Mouse (Mus musculus) G1E-ER4 (cell line): ENCODE data around the gene Ccdc27. TPM values are rescaled to one million over a fixed set of nuclear protein-coding genes. Genes with fewer than 3 reads are reported as not detected.

ENCODE experiments used
- GATA1 ChIP-seq: IDR thresholded peaks from one replicate; pipeline ENCODE4 v1.8.0; 2012; ENCODE audit warnings: low read length, inconsistent platforms
- polyA plus RNA-seq: library from polyadenylated mRNA; stranded (reverse); fragments of >175 nt; gene quantifications from 2 replicates; pipeline ENCODE4 v1.2.3, GENCODE M21; 2012

Gene Ccdc27
- polyA plus RNA-seq, 1 experiment = not detected

- no peak for TF ChIP-seq GATA1
Measured at GRCm38 (mm10) chr4:154051401-154051800, 8.9 kb upstream of the Ccdc27 start.

- TF ChIP-seq GATA1 = no peak
Measured at GRCm38 (mm10) chr4:154045837-154046236, 3.4 kb upstream of the Ccdc27 start.

GRCm38 (mm10) chr4:154037123-154037522, 5.4 kb downstream of the Ccdc27 start:
- no peak for TF ChIP-seq GATA1

GRCm38 (mm10) chr4:154028646-154029045, 13.8 kb downstream of the Ccdc27 start:
- no peak for TF ChIP-seq GATA1

- no peak for TF ChIP-seq GATA1
Measured at GRCm38 (mm10) chr4:154028066-154028465, 14.4 kb downstream of the Ccdc27 start.

- no peak for TF ChIP-seq GATA1
Measured at GRCm38 (mm10) chr4:154026441-154026761, 16.1 kb downstream of the Ccdc27 start.

- no peak for TF ChIP-seq GATA1
Measured at GRCm38 (mm10) chr4:154025641-154026440, 16.6 kb downstream of the Ccdc27 start, which contains the start of gene Smim1. TSS of gene Smim1 (minus strand) at chr4:154026230.

- TF ChIP-seq GATA1 = no peak
Measured at GRCm38 (mm10) chr4:154024729-154025521, 17.6 kb downstream of the Ccdc27 start.

- TF ChIP-seq GATA1 = peak; percentile 84
Measured at GRCm38 (mm10) chr4:154023754-154024601, 18.5 kb downstream of the Ccdc27 start.

- no peak for TF ChIP-seq GATA1
Measured at GRCm38 (mm10) chr4:154022844-154023243, 19.6 kb downstream of the Ccdc27 start.

GRCm38 (mm10) chr4:154022407-154022806, 20.1 kb downstream of the Ccdc27 start:
- TF ChIP-seq GATA1 = no peak

- no peak for TF ChIP-seq GATA1
Measured at GRCm38 (mm10) chr4:154021432-154021831, 21.0 kb downstream of the Ccdc27 start.

- no peak for TF ChIP-seq GATA1
Measured at GRCm38 (mm10) chr4:154019571-154019970, 22.9 kb downstream of the Ccdc27 start.

GRCm38 (mm10) chr4:154015476-154015875, 27.0 kb downstream of the Ccdc27 start:
- TF ChIP-seq GATA1 = no peak

GRCm38 (mm10) chr4:154012132-154012882, 30.2 kb downstream of the Ccdc27 start:
- no peak for TF ChIP-seq GATA1
